Mouse (Mus musculus) liver, embryonic 16.5 days (tissue): ENCODE results near the gene Ppp1r2. TPM values are rescaled to one million over a fixed set of nuclear protein-coding genes. Genes with fewer than 3 reads are reported as not detected.

Experiments
- ATAC-seq: fragments of 200-750 bp; cut with Nextera tagmentation; 2 replicates; pipeline ENCODE4 v1.8.0; 2017; ENCODE audit warnings: low read depth, mild to moderate bottlenecking, moderate number of reproducible peaks, moderate library complexity
- H3K27ac ChIP-seq: fragments of 300-500 bp; sonication (generic); 2 replicates; pipeline ENCODE4 v1.5.1; 2014; ENCODE audit warnings: mild to moderate bottlenecking, low read length
- H3K27me3 ChIP-seq: fragments of 300-500 bp; sonication (generic); 2 replicates; pipeline ENCODE4 v1.6.1; 2014; ENCODE audit warnings: low read depth, low read length, mixed read lengths; ENCODE audit not compliant: control insufficient read depth, insufficient read depth
- H3K36me3 ChIP-seq: fragments of 300-500 bp; sonication (generic); 2 replicates; pipeline ENCODE4 v1.6.1; 2014; ENCODE audit warnings: mild to moderate bottlenecking; ENCODE audit not compliant: control insufficient read depth, insufficient read depth
- H3K4me1 ChIP-seq: fragments of 300-500 bp; sonication (generic); 2 replicates; pipeline ENCODE4 v1.6.1; 2014; ENCODE audit warnings: low read depth, low read length, mixed read lengths; ENCODE audit not compliant: control insufficient read depth
- H3K4me2 ChIP-seq: fragments of 300-500 bp; sonication (generic); 2 replicates; pipeline ENCODE4 v1.6.1; 2014; ENCODE audit warnings: low read depth, low read length, mixed read lengths
- H3K4me3 ChIP-seq: fragments of 300-500 bp; sonication (generic); 2 replicates; pipeline ENCODE4 v1.5.1; 2014; ENCODE audit warnings: low read depth, mild to moderate bottlenecking, low read length
- H3K9ac ChIP-seq: fragments of 300-500 bp; sonication (generic); 2 replicates; pipeline ENCODE4 v1.6.1; 2014; ENCODE audit warnings: low read depth, low read length
- H3K9me3 ChIP-seq: fragments of 300-500 bp; sonication (generic); replicated peaks from 2 replicates; pipeline ENCODE4 v1.6.1; 2016; ENCODE audit warnings: low read length; ENCODE audit not compliant: control insufficient read depth
- WGBS: fragments of 180-500 bp; shearing (Covaris S2); extraction: QIAGEN DNeasy Blood & Tissue Kit; methylation state at CpG from one replicate; pipeline ENCODE4 v1.1.7; 2014; ENCODE audit not compliant: insufficient replicate concordance; 5-methylcytosine and 5-hydroxymethylcytosine counted together
- polyA plus RNA-seq: library from polyadenylated mRNA; unstranded; fragments of >200 nt; fragmentation: Nextera tagmentation; extraction: Ambion mirVana; gene quantifications from 2 replicates; pipeline ENCODE4 v1.2.1, GENCODE M21; 2015

Gene Ppp1r2
- polyA plus RNA-seq, 1 experiment from 2014 or later = 34.5 TPM

DNA sequence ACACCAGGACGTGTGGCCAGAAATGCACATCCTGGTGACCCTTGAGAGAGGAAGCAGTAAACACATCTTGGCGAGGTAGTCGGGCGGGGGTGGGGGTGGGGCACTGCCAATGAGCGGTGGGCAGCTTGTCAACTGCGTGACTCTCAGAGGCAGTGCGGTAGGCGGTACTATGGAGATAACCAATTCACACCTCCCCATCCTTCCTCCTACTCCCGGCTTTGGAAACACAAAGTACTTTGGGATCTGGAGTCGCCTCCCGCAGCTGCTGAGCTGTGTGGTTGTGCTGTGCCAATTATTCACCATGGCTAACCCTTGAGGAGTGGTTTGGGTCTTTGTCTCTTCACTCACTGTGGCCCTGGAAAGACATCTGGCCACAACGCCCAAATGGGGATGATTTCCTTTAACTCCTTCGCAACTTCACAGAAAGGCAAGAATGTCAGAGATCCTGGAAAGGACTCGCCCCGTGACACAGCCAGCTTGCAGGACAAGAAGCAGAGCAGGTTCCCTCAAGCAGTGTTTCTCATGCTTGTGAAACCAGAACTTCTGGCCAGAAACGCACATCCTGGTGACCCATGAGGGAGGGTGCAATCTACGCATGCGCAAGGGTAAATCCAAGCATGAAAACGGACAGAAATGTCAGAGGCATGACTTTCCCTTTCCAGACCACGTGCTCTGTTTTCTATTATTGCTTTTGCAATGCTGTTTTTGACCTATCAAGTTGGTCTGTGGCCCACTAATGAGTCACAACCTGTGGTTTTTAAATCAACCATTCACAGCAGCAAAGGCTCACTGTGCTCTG, 41.3 kb downstream of the Ppp1r2 start:
- 7% methylated on average over 20 of the region's 20 CpGs for WGBS
- peak overlapping the region; percentile 50; the same call in 1 of the 2 replicates for H3K27ac ChIP-seq

DNA sequence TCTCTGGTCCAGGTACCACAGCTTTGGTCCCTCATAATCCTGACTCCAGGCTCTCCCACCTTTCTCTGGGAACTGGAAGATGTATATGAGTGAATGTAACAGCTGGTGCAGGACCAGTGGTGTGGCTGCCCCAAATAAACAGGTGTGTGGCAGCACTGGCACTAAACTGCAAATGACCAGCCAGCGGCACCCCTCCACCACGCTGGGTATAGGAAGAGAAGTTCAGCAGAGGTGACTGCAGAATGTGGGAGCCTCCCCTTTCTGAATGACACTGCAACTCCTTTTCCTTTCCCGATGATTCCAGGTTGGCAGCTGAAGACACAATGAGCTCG, 41.9 kb downstream of the Ppp1r2 start:
- H3K27ac ChIP-seq = no peak overlapping the region
- H3K4me3 ChIP-seq = no peak overlapping the region; the same call in 1 of the 2 replicates

More for the DNA sequence above, 41.3 kb downstream of the Ppp1r2 start:
- no peaks in the 10 kb centered on the region for H3K36me3 ChIP-seq
- peak overlapping the region; percentile 46 for H3K4me2 ChIP-seq
- peak overlapping the region; percentile 29 for H3K4me3 ChIP-seq
- H3K4me1 ChIP-seq = peaks cover 3% of the 10 kb centered on the region
- H3K9ac ChIP-seq = no peak overlapping the region
- no peaks in the 10 kb centered on the region for H3K27me3 ChIP-seq
- no peaks in the 10 kb centered on the region for H3K9me3 ChIP-seq
- no peak; the same call in 1 of the 2 replicates for ATAC-seq

DNA sequence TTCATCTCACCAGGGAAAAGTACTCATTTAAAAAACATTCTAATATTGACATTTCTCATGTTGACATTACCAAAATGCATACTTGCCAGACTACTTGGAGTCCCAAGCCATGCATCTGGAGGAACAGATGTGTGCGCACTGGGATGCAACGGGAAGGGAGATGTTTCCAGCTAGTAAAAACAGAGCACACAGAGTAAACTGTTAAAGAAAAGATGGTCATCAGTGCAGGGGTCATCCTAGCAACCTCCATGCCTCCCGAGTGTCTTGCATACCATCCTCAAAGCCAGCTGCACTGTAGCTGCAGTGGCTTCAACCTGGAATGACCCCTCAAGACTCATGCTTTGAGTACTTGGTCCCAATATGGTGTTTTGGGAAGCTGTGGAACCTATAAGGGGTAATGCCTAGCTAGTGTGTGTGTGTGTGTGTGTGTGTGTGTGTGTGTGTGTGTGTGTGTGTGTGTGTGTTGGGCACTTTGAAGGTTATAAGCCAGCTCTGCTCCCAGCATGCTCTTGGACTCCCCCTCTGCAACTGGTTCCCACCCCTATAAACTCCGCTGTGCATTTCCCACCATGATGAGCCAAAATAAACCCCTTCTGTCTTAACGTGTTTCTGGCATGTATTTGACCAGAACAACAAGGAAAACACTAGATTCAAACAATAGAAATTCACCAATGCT, 42.4 kb downstream of the Ppp1r2 start:
- no peak overlapping the region for H3K27ac ChIP-seq
- H3K9ac ChIP-seq = no peak overlapping the region
- H3K4me2 ChIP-seq = no peak overlapping the region
- 66% methylated on average over 5 of the region's 5 CpGs for WGBS
- H3K36me3 ChIP-seq = no peaks in the 10 kb centered on the region
- H3K4me1 ChIP-seq = peaks cover 3% of the 10 kb centered on the region
- H3K9me3 ChIP-seq = no peaks in the 10 kb centered on the region
- no peak for ATAC-seq
- no peak overlapping the region for H3K4me3 ChIP-seq
- no peaks in the 10 kb centered on the region for H3K27me3 ChIP-seq

More for the DNA sequence above, 41.9 kb downstream of the Ppp1r2 start:
- Histone ChIP-seq H3K9ac (no peak overlapping the region), H3K9me3 (no peaks in the 10 kb centered on the region), H3K4me2 (peak overlapping the region; percentile 46), H3K27me3 (no peaks in the 10 kb centered on the region), H3K36me3 (no peaks in the 10 kb centered on the region), H3K4me1 (peaks cover 3% of the 10 kb centered on the region)
- WGBS = 13% methylated on average over 4 of the region's 4 CpGs
- no peak for ATAC-seq

DNA sequence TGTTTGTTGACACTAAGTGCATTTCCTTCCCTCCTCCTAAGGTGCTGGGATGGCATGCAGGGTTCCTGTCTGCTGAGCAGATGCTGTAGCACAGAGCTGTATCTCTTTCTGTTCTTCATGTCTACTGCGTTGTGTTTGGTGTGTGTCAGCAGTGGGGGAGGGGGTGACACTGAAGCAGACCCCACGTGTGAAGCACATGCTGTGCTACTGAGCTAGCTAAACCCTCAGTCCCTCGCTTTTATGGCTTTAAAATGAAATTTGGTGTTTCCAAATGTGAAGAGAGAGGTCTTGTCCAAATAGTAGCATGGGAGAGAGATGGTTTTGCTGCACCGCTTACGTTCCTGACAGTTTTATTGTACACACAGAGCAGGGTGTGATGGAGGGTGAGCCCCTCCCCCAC, 43.5 kb downstream of the Ppp1r2 start:
- H3K4me3 ChIP-seq = no peak overlapping the region
- ATAC-seq = no peak
- H3K36me3 ChIP-seq = no peaks in the 10 kb centered on the region
- WGBS = 66% methylated on average over 5 of the region's 5 CpGs
- no peak overlapping the region for H3K4me2 ChIP-seq
- H3K9me3 ChIP-seq = no peaks in the 10 kb centered on the region
- H3K27ac ChIP-seq = no peak overlapping the region
- H3K9ac ChIP-seq = no peak overlapping the region
- no peaks in the 10 kb centered on the region for H3K27me3 ChIP-seq
- H3K4me1 ChIP-seq = peaks cover 3% of the 10 kb centered on the region

DNA sequence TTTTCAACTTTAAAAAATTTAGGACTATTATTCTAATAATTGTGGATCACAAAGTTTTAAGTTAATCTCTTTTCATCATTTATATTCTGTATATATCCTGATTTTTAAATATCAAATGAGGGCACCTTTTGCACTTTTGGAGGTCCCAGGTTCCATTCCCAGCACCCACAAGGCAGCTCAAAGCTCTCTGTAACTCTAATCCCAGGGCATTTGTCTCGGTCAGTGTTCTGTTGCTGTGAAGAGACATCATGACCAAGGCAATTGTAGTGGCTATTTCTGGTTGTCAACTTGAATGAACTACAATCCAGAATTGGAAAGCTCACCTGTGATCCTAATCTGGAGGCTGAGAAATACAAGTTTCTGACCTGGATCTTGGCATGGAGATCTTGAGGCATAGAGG, 47.3 kb downstream of the Ppp1r2 start:
- Histone ChIP-seq H3K9ac (no peak overlapping the region), H3K36me3 (no peaks in the 10 kb centered on the region), H3K9me3 (no peaks in the 10 kb centered on the region), H3K4me2 (no peak overlapping the region), H3K27me3 (no peaks in the 10 kb centered on the region), H3K4me1 (no peaks in the 10 kb centered on the region), H3K27ac (no peak overlapping the region), H3K4me3 (no peak overlapping the region)
- WGBS = 65% methylated on average over 1 of the region's 1 CpGs
- no peak for ATAC-seq

DNA sequence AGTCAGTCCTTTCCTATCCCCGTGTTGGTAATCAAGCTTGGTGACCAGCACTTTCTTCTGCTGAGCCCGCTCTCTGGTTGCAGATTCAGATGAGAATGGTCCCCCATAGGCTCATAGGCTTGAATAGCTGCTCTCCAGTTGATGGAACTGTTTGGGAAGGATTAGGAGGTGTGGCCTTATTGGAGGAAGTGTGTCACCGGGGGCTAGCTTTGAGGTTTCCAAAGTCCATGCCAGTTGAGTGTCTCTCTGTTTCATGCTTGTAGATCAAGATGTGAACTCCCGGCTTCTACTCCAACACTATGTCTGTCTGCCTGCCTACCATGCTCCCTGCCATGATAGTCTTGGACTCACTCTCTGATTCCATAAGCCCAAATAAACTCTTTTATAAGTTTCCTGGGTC, 59.8 kb downstream of the Ppp1r2 start:
- ATAC-seq = no peak
- no peaks in the 10 kb centered on the region for H3K9me3 ChIP-seq
- H3K4me1 ChIP-seq = peaks cover 4% of the 10 kb centered on the region
- 74% methylated on average over 4 of the region's 4 CpGs for WGBS
- no peaks in the 10 kb centered on the region for H3K36me3 ChIP-seq
- H3K27ac ChIP-seq = no peak overlapping the region
- no peak overlapping the region for H3K4me2 ChIP-seq
- no peak overlapping the region for H3K4me3 ChIP-seq
- H3K27me3 ChIP-seq = no peaks in the 10 kb centered on the region
- H3K9ac ChIP-seq = no peak overlapping the region

DNA sequence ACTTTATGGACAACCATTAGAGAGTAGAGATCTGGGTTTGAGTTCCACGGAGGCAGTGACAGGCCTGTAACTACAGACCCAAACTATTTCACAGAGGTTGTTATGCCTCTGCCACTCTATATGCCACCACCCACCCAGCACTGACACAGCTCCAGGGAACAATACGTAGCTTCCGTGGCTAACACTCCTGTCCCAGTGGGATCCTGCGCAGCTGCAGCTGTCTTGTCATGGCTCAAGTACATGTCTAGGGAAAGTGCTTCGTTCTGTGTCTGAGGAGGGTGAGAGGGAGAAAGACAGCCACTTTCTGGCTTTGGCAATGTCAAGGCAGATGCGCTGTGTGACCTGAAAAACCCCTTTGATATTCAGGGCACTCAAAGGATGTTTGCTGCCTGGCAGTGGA, 61.6 kb downstream of the Ppp1r2 start:
- Histone ChIP-seq H3K27ac (no peak overlapping the region), H3K9ac (no peak overlapping the region), H3K36me3 (no peaks in the 10 kb centered on the region), H3K4me2 (no peak overlapping the region), H3K4me3 (no peak overlapping the region), H3K9me3 (no peaks in the 10 kb centered on the region), H3K4me1 (peaks cover 7% of the 10 kb centered on the region), H3K27me3 (no peaks in the 10 kb centered on the region)
- WGBS = 69% methylated on average over 6 of the region's 6 CpGs
- ATAC-seq = no peak

DNA sequence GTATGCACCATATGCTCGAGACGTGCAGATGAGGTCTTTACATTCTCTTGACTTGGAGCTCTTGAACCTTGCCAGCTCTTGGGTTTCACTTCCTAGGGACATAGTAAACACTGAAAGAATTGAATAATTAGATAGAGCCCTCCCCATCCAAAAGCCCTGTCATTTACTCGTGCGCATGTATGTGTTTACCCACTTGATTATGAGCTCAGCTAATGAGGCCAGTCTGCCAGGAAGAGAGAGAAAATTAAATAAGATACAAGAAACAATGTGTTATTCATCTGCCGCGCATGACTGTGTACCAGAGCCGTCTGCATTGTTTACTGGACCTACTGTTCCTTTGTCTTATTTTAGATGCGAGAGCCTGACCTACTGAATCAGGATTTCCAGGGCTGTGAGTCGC, 63.6 kb downstream of the Ppp1r2 start:
- Histone ChIP-seq H3K4me2 (no peak overlapping the region), H3K27me3 (no peaks in the 10 kb centered on the region), H3K9me3 (no peaks in the 10 kb centered on the region), H3K4me1 (peaks cover 7% of the 10 kb centered on the region), H3K27ac (no peak overlapping the region), H3K9ac (no peak overlapping the region), H3K4me3 (no peak overlapping the region), H3K36me3 (no peaks in the 10 kb centered on the region)
- 59% methylated on average over 9 of the region's 9 CpGs for WGBS
- ATAC-seq = no peak

DNA sequence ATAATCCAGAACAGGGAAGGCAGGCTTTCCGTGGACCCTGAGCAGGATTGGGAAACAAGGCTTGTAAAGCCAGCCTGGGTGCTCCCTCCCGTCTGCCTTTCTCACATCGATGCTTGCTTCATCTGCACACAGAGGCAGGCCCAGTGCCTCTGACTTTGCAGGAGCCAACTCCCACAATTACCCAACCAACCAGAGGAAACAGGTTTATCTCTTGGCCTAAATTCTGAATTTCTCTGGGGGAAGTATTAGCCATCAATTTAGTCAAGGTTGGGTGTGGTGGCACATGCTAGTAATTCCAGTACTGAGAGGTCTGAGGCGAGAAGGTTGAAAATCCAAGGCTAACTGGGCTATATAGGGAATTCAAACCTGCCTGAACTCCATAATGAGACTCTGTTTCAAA, 64.6 kb downstream of the Ppp1r2 start:
- WGBS = 21% methylated on average over 4 of the region's 4 CpGs
- peak; percentile 56 for ATAC-seq
- no peaks in the 10 kb centered on the region for H3K36me3 ChIP-seq

More for the DNA sequence above, 64.6 kb downstream of the Ppp1r2 start:
- Histone ChIP-seq H3K4me2 (no peak overlapping the region), H3K9ac (no peak overlapping the region), H3K27ac (no peak overlapping the region), H3K4me3 (no peak overlapping the region), H3K27me3 (no peaks in the 10 kb centered on the region), H3K9me3 (no peaks in the 10 kb centered on the region), H3K4me1 (peaks cover 7% of the 10 kb centered on the region)
